Mouse (Mus musculus) left cerebral cortex, postnatal 10 days (tissue): ENCODE measurements around the gene Sag. TPM values are rescaled to one million over a fixed set of nuclear protein-coding genes. Genes with fewer than 3 reads are reported as not detected.

Experiments
- DNase-seq, 2 experiments: peaks; one replicate each; pipeline ENCODE4 v3.0.0; 2021 to 2022; ENCODE audit warnings: low spot score in 2 of 2, mixed read lengths in 1 of 2; ENCODE audit errors: extremely low spot score in 1 of 2
- intact Hi-C: fragments of 180-260 bp; cut with DNase I; formaldehyde crosslinking; loops from one replicate; pipeline ENCODE4 v1.15.1; 2025
- total RNA-seq, 2 experiments: library from RNA; stranded (reverse); gene quantifications; 2 replicates each; pipeline ENCODE4 v1.2.3; 2021

Gene Sag
- 1 to 10 TPM; 1.5 to 1.9 TPM for total RNA-seq

- intact Hi-C loops: no loop called here
- no peak for DNase-seq
Observed at GRCm38 (mm10) chr1:87803576-87803975, at the start of gene Sag. Sag (plus strand) TSS chr1:87803680.

- DNase-seq: peak; percentile 95
- intact Hi-C loops: loop anchor here (5.0 kb wide), 1 partner anchor 309 kb away; no protein-coding TSS in a partner anchor
Observed at GRCm38 (mm10) chr1:87755641-87756470, 47.6 kb upstream of the Sag start, which contains the start of gene Atg16l1. Atg16l1 (plus strand) TSS chr1:87755870.

GRCm38 (mm10) chr1:87763821-87764220, 39.7 kb upstream of the Sag start:
- no peak for DNase-seq
- intact Hi-C loops: no loop called here

DNA sequence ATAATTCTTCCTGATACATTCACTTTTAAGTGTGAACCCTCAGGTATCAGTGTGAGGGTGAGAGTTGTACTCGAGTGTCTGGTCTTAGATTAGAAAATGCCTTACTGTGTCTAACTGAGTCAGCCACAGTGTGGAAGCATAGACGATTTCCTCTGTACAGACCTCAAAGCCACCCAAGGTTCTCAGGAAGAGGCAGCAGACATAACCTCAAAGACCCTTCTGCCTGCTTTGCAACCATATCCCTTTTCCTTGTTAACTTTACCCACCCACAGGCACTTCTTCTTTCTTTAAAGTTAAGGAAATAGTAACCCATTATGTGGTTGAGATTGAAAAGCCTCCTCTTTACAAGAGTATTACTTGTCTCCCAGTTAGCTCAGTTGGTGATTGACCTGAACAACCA, 37.7 kb upstream of the Sag start:
- no peak for DNase-seq

DNA sequence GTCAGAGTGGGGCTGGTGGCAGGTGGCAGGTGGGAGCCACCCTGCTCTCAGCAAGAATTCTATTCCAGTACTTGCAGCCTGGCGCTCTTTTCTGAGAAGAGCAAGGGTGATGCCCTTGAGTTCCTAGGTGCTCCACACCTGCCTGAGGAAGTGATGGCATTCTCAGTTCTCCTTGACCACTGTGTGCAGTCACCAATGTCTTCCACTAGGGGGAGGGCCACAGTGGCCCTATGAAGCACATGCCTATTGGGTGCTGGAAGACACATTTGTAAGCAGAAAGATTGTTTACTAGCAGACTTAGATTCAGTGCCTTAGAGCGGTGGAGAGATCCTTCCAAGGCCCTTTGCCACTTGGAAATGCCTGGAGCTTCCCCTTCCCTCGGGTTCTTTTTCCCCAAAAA, 37.2 kb upstream of the Sag start:
- intact Hi-C loops: loop anchor here (5.0 kb wide), 2 partner anchors 156 to 344 kb away; no protein-coding TSS in a partner anchor
- no peak for DNase-seq

More for the DNA sequence above, 37.7 kb upstream of the Sag start:
- intact Hi-C loops: loop anchor here (5.0 kb wide), 2 partner anchors 157 to 343 kb away; no protein-coding TSS in a partner anchor

- intact Hi-C loops: loop anchor here (5.0 kb wide), 2 partner anchors 153 to 347 kb away; no protein-coding TSS in a partner anchor
Observed at GRCm38 (mm10) chr1:87769263-87769662, 34.2 kb upstream of the Sag start.

DNA sequence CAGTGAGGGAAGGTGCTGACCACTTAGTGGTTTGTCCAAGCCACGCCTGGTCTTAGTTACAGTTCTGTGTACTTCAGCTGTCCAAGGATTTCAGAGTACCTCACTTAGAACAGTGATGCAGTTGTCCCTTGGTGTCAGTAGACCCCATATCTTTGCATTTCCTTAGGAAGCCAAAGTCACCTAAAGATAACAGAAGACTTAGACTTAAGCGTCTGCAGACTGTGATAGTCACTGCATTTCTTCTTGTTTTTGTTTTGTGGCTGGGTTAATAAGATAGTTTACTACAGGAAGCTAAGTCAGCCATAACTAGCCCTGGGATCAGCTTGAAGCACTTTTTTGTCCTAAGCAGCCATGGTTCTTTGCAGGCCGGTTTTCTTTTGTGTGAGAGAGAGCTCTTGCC, 33.0 kb upstream of the Sag start:
- intact Hi-C loops: loop anchor here (10.0 kb wide), 1 partner anchor 546 kb away; no protein-coding TSS in a partner anchor
- DNase-seq: no peak

More at GRCm38 (mm10) chr1:87769263-87769662, 34.2 kb upstream of the Sag start:
- DNase-seq: no peak

- intact Hi-C loops: loop anchor here (10.0 kb wide), 1 partner anchor 547 kb away; no protein-coding TSS in a partner anchor
- DNase-seq: no peak
Observed at GRCm38 (mm10) chr1:87771724-87772123, 31.8 kb upstream of the Sag start.

DNA sequence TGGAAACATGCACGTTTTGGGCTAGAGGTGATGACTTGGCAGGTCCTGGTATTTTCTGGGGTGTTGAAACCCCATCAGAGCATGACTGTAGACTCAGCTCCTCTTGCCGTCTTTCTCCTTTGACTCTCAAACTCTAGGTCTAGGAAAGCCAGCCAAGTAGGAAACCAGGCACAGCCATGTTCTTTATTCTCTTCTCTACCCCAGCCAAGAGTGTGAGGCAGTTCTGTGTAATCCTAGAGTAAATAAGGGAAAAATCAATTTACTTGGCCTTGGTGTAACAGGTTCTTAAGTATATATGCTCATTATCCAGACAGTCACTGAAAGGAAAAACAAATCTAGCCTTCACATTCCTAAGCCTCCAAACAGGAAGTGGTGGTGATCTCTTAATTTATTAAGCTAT, 30.1 kb upstream of the Sag start:
- intact Hi-C loops: loop anchor here (10.0 kb wide), 1 partner anchor 549 kb away; no protein-coding TSS in a partner anchor
- no peak for DNase-seq

GRCm38 (mm10) chr1:87774845-87775244, 28.6 kb upstream of the Sag start:
- no peak for DNase-seq
- intact Hi-C loops: loop anchor here (5.0 to 10.0 kb wide), 2 partner anchors 157 to 550 kb away; no protein-coding TSS in a partner anchor

GRCm38 (mm10) chr1:87779204-87779785, 24.2 kb upstream of the Sag start:
- intact Hi-C loops: loop anchor here (5.0 to 10.0 kb wide), 2 partner anchors 153 to 554 kb away; no protein-coding TSS in a partner anchor

DNA sequence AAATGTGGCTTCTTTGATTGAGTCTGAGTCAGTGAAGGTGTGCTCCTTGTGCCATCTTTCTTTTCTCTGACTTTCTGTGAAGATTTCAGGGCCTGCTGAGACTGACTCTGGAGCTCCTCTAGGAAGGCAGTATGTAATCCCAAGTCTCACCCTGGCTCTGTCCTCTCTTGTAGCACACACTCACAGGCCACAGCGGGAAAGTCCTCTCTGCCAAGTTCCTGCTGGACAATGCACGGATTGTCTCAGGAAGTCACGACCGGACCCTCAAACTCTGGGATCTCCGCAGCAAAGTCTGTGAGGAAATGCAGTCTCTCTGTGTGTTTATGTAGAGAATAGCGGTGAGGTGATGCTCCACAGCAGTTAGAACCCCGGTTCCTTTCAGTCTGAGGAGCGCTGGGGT, 17.8 kb upstream of the Sag start:
- peak in 1 of 2 experiments; percentile 72 for DNase-seq
- intact Hi-C loops: no loop called here

More at GRCm38 (mm10) chr1:87779204-87779785, 24.2 kb upstream of the Sag start:
- no peak for DNase-seq

DNA sequence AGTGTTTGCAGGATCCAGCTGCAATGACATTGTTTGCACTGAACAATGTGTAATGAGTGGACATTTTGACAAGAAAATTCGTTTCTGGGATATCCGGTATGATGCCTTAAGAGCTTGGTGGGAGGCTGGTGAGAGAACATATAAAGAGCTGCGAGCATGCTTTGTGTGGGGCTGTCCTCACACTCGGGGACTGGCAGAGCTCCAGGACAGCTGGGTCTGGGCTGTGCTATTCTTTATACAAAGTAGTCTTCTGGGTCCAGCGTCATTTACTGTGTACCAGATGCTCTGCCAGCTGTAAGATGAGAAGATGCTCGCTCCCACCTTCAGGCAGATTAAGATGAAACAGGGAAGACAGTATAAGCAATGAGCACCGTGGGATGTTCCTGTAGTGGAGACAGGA, 17.2 kb upstream of the Sag start:
- intact Hi-C loops: no loop called here

GRCm38 (mm10) chr1:87789665-87790064, 13.8 kb upstream of the Sag start:
- no peak for DNase-seq
- intact Hi-C loops: no loop called here

More for the DNA sequence above, 17.2 kb upstream of the Sag start:
- peak; percentile 64 to 88 for DNase-seq

GRCm38 (mm10) chr1:87792438-87793137, 10.9 kb upstream of the Sag start:
- intact Hi-C loops: no loop called here
- no peak for DNase-seq

DNA sequence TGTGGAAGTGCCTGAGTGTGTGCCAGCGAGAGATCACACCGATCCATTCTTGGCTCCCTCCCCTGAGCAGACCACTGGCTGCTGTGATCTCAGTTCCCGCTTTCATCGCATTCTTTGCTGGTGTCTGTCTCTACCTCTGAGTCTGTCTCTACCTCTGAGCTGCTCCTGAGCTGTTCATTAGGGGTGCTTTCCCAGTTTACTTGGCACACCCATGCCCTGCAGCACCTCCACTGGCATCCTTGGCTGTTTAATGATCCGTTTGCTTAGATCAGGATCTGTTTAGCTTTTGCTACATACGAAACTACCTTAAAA, 10.4 kb upstream of the Sag start:
- intact Hi-C loops: no loop called here
- no peak for DNase-seq

GRCm38 (mm10) chr1:87797702-87798101, 5.8 kb upstream of the Sag start:
- intact Hi-C loops: no loop called here
- no peak for DNase-seq

DNA sequence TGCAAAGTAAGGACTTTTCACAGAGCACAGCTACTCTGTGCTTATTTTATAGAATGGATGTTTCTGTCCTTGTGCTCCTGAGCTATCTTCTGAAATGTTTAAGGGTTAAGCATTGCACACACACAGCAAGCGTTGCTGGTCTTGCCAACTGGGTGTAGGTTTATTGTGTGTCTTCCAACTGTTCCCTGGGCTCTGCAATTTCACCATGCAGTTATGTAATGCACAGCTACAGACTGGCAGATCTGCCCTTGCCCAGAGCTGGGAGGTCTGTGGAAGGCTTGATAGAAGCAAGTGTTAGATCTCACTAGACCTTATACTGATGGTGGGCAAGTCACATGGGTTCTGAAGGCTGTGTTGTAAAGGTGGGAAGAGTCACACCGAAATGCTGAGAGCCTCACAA, 5.2 kb upstream of the Sag start:
- no peak for DNase-seq
- intact Hi-C loops: no loop called here

- no peak for DNase-seq
- intact Hi-C loops: no loop called here
Observed at GRCm38 (mm10) chr1:87807751-87808150, 4.3 kb downstream of the Sag start.
